Mouse (Mus musculus) embryonic fibroblast, embryonic 13.5 days (primary cell): ENCODE results near the gene Cnga1.

ENCODE experiments used
- CTCF ChIP-seq: IDR thresholded peaks from 2 replicates; pipeline ENCODE4 v1.5.1; 2011; ENCODE audit warnings: mild to moderate bottlenecking, control low read depth, low read length, moderate library complexity, borderline replicate concordance; ENCODE audit not compliant: insufficient read depth
- POLR2A ChIP-seq: IDR thresholded peaks from 2 replicates; pipeline ENCODE4 v1.6.1; 2011; ENCODE audit warnings: low read depth, mild to moderate bottlenecking, control low read depth, low read length, moderate library complexity

DNA sequence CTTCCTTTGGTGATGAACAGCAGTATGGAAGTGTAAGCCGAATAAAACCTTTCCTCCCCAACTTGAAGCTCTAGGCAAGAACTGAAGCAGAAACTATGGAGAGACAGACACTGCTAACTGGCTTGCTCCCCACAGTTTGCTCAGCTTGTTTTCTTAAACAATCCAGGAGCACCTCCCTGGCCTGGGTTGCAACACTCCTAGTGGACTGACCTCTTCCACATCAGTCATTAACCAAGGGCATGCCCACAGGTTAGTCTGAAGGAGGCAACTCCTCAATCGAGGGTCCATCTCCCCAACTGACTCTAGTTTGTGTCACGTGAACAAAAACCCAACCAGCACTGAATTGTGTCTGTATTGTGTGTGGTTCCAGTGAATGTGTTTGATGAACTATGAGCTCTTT is 20.8 kb upstream of the Cnga1 start:
- TF ChIP-seq CTCF (no peak), POLR2A (no peak)
